Mouse (Mus musculus): Measurements from ENCODE around the gene Gm28961.
"Not testable (repeated sequence)": the region's sequence is repeated elsewhere in the genome, so short reads cannot be mapped to it uniquely, and the experiment has no call there.

Gm28961 gene

DNA sequence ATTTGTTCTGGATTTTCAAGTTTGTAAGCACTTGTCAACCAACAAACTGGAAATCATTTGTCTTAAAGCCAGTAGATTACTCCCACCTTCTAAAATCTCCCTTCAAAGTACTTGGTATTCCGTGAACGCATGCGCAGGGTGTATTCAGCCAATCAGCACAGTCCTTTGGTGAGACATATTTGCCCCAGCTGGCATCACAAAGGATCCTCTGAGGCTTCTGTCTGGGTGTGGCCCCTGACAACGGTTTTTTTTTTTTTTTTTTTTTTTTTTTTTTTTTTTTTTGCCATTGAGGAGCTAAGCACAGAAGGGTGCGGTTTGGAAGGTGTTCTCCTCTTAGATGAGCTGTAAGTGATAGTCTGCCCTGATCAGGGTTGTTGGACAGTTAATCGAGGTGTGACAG, at the start of gene Gm28961:
Gene Gm28961, plus strand, starts transcription at position 301 of the 400 bp plus-strand sequence.
- DNase-seq (ENCODE audit: low read depth, low spot score): not testable (repeated sequence)
